Mouse (Mus musculus) kidney, adult 18-20 months (tissue): ENCODE data around the gene Foxo1.

ENCODE experiments used
- DNase-seq: peaks from one replicate; pipeline ENCODE4 v3.0.0; 2021

Gene Foxo1

DNA sequence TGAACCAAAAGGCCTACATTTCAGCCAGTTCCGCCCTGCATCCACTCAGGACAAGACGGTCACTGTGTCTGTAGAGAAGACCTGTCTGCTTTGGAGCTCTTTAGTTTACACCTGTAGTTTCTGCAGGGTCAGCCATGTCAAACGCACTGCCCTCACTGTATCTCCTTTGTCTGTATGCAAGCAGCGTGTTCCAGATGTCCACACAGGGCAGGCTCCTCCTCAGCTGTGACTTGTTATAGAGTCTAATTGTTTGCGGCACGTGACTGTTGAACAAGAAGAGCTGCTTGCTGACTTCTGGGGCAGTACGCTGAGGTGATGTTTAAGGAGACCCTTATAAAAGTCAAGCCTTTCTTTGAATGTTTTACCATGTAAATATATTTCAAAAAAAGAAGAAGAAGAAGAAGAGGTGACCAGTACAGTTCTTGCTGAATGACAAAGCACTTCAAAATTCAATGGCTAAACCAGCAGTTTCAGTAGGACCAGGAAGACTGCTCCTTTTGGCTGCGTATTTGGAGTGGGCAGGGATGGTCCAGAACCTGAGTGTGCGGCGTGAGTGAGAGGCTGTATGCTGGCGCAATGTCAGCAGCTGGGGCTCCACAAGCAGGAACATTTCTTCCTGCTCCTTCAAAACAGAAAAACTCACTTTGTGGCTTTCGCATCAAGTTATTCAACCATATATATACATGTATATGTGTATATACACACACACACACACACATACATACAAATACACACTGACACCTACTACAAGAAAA, 52.6 kb downstream of the Foxo1 start:
- no peak for DNase-seq

DNA sequence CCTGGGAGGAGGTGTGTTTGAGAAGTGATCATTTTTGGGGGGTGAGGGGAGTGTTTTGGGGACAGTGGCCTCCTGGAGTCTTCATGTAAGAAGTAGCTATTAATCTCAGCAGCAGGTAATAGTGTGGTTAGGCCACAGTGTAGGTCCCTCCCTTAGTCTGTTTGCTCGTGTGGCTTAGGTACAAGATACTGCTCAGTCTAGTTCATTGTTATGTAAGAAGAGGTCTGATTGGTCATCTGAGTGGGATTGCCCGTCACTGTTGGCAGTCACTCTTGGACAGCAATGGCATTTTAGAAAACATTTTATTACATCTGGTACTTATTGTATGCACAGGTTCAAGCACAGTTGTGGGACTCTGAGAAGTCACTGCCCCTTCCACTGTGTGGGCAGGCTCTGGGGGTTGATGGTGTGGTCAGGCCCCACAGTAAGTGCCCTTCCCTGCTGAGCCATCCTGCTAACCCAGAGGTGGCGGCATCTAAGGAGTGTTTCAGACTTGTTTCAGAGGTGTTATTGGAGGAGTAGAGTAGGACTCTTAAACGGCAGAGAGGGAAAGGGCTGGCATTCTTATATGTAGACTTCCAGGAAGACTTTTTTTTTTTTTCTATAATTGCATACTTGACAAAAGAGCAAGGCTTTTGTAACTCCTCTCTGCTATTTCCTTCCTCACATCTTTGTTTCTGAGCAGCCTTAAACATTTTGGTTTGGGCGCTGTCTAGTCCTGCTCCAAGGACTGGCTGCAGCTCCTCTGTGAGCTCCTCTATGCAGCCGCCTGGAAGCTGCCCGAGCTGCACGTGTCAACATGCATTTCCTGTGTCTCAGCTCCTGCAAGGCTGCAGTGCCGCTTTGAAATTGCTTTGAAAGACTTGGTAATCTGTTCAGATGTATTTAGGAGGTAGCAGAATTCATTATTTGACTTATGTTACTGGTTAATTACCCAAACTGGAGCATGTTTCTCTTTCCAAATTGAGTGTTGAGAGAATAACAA, 54.6 kb downstream of the Foxo1 start:
- no peak for DNase-seq

DNA sequence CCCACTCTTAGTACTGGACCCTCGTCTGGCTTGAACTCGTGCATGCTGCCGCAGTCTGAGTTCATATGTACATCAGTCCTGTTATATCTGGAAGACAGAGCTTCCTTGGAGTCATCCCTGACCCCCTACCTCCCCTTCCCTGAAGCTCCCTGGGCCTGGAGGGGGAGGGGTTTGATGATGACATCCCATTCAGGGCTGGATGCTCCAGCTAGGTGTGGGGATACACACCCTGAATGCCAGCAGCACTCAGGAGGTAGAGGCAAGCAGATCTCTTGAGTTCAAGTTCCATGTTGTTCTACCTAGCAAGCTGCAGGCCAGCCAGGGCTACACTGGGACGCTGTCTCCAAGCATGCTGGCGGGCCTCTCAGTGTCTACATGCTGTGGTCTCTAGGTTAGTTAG, 56.9 kb downstream of the Foxo1 start:
- no peak for DNase-seq

DNA sequence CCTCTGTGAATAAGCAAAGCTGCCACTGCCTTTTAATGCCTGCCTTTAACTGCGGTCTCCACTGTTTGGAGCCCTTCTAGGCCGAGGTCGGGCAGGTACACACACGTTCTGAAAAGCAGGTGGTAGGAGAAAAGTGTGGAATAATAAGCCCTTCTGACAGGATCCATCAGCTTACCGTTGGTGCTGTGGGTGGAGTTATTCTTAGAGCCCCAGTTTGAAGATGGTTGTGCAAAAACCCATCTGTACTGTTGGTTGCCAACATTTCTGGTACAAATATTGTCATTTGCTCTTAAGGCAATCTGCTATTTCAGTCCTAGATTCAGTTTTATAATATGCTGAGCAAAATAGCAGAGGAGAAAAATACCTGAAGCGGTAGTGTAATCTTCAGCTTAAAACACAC, 58.6 kb downstream of the Foxo1 start:
- no peak for DNase-seq

DNA sequence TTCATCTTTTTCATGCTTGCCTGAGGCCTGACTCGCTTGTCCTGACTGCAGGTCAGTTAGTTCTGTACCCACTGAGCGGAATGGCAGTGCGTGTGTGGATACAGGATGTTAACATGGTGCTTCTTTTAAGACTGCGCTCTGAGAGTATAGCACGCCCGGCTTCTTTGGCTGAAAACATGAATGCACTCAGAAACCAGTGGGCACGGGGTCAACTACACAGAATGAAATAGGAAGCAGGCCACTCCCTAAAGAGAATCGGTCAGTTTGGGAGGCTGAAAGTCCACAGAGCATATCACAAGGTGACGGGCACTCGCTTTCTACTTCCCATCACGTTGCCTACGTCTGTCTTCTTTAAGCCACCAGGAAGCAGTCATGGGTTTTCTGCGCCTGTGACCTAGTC, 59.0 kb downstream of the Foxo1 start:
- no peak for DNase-seq

DNA sequence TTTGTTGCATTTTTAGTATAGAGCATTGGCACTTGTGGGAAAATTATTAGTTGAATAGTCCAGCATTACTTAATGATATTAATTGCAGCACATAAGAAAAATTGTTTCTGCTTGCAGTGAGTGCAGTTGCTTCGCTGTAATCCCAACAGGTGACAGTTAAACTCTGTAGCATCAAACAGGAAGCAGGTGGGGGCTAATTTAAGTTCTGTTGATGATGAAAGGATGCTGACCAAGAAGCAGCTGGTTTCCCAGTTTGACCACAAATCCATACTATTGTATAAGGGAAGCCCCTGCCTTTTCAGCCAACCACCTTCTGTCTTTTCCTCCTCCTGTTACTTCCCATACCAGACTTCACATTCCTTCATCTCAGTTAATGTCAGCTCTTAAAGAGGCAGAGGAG, 63.6 kb downstream of the Foxo1 start:
- no peak for DNase-seq

DNA sequence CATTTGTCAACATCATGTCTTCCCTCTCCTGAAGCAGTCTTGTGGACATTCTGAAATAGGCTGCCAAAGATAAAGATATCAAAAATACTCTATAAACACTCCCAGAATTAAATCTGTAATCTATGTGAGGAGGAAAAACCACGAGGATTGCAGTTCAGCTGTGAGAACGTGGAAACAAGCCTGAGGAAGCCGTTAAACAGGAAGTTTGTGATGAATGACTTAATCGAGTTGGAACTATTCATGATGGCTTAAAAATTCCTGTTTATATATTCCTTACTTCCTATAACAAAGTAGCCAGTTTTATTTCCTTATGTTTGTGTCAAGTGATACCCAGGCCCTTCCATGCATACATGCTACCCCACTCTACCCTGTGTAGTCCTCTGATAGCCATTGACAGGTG, 70.6 kb downstream of the Foxo1 start:
- no peak for DNase-seq

DNA sequence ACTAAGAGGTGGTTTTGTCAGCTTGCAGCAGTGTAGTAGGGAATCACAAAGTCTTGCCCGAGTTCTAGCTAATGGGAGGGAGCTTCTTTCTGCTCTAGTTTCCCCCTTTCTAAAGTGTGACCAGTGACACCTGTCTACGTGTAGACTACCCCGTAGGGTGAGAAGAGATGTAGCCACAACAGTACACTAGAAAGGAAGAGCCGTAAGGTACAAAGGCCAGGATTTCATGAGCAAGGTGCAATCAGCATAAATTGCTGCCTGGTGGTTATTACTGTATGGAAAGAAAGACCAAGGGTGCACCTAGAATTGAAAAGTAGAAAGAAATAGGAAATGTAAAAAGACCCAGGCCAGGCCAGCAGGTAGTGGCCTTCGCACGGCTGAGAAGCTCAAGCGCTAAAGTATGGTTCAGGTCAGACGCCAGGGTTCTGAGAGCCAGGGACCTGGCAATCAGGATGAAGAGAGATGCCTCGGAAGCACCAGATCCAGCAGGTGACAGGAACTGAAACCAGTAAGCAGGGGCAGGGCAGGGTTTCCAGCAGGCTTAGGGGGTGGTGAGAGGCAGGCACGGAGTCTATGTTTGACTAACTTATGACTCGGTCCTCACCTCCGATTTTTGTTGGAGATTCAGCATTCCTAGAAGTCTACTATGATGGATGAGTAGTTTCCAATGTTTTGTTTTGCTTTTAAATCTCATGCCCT, 72.3 kb downstream of the Foxo1 start:
- no peak for DNase-seq

DNA sequence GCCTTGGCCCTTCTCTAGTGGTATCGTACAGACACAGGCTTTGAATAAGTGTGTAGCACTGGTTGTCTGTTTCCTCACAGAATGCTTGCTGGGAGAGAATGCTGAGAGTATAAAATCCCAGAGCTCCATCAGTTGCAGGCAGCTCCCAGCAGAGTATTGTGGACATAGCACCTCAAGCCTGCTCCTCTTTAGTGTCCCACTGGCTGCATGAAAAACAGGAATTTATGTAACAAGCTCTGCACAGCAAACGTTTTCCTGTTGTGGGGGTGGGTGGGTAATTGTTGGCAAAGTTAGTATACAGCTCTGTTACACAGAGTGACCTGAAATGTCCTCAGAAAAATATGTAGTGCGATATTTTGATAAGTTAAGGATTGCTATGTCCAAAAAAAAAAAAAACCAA, 74.1 kb downstream of the Foxo1 start:
- no peak for DNase-seq

DNA sequence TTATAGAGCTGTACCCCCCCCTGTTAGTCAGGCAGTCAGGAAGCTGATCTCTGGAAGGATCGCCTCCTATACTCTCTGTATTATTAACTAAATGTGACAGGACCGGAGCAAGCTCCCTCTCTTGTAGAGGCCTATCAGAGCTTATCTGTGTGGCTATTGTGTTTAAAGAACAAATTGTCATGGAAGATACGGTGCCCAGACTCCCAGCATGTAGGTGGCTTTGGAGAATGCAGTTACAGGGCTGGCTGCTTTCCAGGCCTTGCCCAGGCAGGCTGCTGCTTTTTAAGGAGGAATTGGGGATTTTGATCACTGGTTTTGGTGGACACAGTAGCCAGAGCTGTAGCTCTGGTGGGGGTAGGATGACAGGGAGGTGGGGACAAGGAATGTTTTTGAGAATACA, 74.7 kb downstream of the Foxo1 start:
- DNase-seq: peak; percentile 45

DNA sequence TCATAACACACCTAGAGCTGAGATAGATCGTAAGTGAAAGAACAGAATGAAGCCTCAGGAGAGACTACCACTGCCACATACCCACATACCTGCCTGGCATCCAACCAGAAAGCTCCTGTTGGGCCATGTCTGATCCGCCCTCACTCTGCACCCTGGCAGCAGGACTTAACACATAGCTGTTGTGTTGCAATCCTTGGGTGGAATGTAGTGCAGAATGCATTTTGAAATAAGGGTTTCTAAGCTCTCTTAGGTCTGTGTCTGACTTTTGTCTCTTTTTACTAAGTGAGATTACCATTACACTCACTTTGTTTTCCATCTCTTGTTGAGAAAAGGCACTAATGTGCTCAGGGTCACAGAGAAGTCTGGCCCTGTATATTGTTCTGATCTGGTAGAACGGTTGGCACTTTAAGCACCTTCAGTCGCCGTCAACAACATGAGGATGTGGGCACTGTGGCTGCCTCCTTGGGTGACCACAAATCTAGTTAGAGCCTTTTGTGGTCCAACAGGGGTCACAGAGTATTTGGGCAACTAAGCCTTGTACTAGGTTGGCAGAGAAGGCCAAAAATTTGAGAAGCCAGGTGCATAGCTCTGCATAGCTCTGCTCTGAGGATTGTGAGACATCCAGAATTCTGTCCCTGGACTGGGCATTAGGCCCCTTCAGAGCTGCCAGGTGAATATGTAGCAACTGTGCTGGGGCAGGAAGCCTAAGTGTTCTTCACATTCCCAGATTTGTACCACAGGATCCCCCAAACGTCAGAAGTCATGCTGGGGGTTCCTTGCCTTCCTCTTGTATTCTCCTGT, 75.3 kb downstream of the Foxo1 start:
- DNase-seq: no peak

DNA sequence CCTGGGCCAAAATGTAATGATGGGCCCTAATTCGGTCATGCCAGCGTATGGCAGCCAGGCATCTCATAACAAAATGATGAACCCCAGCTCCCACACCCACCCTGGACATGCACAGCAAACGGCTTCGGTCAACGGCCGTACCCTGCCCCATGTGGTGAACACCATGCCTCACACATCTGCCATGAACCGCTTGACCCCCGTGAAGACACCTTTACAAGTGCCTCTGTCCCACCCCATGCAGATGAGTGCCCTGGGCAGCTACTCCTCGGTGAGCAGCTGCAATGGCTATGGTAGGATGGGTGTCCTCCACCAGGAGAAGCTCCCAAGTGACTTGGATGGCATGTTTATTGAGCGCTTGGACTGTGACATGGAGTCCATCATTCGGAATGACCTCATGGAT, 77.7 kb downstream of the Foxo1 start:
- no peak for DNase-seq

DNA sequence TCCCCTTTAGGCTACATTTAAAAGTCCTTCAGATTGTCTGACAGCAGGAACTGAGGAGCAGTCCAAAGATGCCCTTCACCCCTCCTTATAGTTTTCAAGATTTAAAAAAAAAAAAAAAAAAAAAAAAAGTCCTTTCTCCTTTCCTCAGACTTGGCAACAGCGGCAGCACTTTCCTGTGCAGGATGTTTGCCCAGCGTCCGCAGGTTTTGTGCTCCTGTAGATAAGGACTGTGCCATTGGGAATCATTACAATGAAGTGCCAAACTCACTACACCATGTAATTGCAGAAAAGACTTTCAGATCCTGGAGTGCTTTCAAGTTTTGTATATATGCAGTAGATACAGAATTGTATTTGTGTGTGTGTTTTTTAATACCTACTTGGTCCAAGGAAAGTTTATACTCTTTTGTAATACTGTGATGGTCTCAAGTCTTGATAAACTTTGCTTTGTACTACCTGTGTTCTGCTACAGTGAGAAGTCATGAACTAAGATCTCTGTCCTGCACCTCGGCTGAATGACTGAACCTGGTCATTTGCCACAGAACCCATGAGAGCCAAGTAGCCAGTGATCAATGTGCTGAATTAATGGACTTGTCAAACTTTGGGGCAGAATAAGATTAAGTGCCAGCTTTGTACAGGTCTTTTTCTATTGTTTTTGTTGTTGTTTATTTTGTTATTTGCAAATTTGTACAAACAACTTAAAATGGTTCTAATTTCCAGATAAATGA, 79.0 kb downstream of the Foxo1 start:
- no peak for DNase-seq

DNA sequence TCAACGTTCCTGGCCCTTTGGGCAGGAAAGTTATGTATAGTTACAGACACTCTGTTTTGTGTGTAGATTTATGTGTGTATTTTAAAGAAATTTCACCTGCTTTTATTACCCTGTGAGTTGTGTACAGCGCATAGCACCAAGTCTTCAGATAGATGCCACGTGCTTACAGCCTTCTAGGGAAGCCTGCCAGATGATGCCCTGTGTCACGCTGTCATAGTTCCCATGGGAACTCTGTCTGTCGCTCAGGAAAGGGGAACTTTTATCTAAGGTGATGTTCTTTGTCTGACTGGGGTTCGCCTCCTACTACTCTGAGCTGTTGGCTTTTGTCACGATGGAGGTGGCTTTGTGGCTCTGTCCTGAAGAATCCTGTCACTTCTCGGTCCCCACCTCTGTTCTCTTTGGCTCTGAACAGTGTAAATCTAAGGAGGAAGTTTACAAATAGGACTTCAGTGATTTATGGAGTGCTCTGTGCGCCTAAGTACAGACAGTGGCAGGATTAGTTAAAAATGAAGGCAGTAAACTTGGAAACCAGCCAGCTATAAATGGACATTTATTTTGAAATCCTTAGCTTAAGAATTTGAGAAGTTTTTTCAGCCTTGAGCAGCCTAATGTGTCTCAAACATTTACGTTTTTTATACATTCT, 80.0 kb downstream of the Foxo1 start:
- no peak for DNase-seq

DNA sequence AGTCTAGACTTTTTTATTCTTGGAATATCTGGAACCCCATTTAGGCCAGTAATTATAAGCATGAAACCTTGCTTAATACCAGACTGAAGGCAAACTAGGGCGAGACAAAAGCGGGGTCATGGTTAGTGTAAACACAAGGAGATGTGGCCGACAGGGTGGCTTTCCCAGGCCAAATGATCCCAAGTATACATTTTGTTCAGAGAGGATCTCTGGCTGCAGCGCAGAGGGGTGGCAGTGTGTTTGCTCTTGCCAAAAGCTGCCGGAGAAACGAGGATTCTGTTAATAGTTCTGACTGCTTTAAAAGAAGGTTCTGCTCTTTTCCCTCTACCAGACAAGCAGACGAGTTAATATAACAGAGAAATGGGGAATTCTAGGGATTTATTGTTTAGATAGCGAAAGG, 82.5 kb downstream of the Foxo1 start:
- DNase-seq: no peak

DNA sequence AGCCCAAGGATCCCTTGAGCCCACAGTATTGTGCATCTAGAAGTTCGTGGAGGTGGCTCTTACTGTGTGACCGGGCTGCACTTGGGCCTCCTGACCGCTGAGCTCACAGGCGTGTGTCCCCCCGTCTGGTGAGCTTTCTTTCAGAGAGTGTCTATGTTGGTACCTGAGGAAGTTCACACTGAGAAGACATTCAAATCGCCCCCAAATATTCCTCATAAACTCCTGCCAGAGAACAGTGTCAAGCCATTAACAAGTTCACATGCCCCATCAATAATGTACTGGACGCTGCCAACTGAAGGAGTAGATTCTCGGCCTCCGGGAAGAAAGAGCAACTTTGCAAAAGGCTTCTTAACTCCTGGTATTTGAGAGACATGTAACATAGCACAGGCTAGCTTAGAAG, 83.8 kb downstream of the Foxo1 start:
- DNase-seq: no peak

DNA sequence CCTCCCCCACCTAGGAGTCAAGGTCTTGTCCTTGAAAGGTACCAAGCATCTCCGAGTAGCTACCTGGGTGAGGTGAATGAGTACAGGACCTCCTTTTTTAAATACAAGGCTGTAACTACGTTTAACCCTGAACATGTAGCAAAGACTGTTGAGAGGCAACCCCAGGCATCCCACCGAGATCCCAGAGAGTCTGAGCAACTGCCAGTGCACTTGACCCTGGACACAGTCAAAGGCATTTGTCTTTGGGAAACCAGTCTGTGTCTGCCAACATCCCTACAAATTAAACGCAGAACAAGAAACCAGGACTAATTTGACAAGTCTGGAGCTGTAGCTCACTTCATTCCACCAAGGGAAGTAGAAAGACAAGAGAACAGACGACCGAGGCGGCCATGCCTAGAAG, 86.1 kb downstream of the Foxo1 start:
- DNase-seq: no peak

DNA sequence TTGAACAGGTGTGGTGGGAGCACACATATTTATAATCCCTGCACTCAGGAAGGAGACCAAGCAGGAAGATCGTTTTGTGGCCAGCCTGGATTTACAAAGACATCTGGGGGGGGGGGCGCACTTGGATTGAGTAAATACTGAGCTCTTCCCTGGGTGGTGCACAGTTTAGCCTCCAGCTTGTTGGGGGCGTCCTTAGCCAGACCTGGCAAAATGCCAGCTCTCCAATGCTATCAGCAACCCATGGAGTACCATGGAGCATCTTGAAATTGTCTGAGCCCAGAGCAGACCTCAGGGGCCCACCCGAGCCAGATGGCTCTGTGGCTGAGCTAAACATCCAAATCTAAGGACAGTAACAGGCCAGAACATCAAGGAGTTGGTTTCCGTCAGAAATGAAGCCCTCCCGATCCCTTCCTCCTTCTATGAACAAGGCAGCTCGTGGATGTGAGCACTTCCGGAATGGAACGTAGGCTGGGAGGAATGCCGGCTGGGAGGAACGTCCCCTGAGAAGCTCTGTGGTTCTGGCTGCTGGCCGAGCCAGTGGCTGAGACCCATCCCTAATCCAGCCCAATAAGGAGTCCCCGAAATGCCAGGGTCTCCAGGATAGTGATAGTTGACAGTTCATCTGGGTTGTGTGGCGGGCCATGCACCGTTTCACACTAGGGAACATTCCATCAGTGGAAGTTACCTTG, 89.3 kb downstream of the Foxo1 start:
- DNase-seq: no peak

DNA sequence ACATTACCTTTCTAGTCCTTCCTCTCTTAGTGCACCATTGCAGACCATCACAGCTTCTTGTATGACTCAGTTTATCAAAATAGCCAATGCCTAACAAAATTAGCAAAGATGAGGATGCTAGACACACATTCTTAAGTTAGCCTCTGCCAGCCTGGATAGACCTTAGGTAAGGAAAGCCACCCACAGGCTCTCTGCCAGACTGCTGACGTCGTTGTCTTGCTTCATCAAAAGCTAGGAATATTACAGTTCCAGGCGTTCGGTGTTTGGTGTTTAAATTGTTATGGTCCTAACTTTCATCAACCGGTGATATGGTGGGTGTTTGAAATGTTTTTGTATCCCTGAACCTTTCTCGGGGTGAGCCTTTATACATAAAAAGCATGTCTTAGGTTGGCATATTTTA, 96.4 kb downstream of the Foxo1 start:
- DNase-seq: no peak

DNA sequence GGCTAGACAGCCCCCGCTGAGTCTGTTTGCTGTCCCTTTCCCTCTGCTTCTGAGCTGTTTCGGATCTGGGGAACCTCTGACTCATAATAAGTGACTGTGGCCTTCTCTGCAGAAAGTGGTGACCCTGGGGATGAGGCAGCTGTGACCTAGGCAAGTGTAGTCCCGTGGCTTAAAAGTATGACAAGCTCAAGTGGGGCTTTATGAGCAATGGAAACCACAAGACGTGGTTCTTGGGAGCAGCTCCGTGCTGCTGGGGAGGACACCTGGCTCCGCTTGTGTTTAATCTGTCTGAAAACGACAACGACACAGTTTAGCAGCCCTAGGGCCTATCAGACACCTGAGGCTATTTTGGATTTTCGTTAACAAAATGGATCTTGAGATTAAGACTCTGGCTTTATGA, 101.1 kb downstream of the Foxo1 start:
- no peak for DNase-seq

DNA sequence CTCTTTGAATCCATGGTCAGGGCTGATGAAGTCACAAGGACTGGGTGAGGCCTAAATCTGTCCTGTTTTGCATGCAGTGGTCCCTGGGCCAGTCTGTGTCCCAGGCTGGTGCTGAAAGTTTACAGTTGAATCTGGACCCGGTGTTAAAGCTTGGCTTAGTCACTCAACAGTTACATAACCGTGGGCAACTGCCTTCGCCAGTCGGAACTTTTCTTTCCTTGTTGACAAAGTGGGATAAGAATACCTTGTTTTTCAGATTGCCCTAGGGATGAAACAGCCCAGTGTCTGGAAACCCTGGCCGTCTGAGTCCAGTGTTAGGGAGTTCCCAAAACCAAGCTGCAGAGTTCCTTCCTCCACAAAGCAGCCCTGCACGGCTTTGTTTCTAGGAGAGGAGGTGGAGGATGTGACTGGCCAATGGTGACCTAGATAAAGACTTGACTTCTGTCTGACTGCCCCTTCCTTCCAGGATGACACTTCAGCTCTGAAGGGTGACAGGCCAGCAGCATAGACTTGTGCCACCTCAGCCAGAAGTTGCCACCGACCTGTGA, 101.8 kb downstream of the Foxo1 start:
- no peak for DNase-seq
